Mouse (Mus musculus) liver, embryonic 12.5 days (tissue): ENCODE results near the gene 2010315B03Rik. TPM values are rescaled to one million over a fixed set of nuclear protein-coding genes. Genes with fewer than 3 reads are reported as not detected.

Source experiments
- ATAC-seq: fragments of 200-750 bp; cut with Nextera tagmentation; 2 replicates; pipeline ENCODE4 v1.8.0; 2017; ENCODE audit warnings: moderate number of reproducible peaks, mild to moderate bottlenecking, moderate library complexity
- H3K27ac ChIP-seq: fragments of 300-500 bp; sonication (generic); 2 replicates; pipeline ENCODE4 v1.5.1; 2016; ENCODE audit warnings: mild to moderate bottlenecking
- H3K27me3 ChIP-seq: fragments of 300-500 bp; sonication (generic); replicated peaks from 2 replicates; pipeline ENCODE4 v1.6.1; 2016; ENCODE audit warnings: mild to moderate bottlenecking, moderate library complexity
- H3K36me3 ChIP-seq: fragments of 300-500 bp; sonication (generic); 2 replicates; pipeline ENCODE4 v1.6.1; 2016; ENCODE audit warnings: mild to moderate bottlenecking, moderate library complexity
- H3K4me1 ChIP-seq: fragments of 300-500 bp; sonication (generic); 2 replicates; pipeline ENCODE4 v1.6.1; 2016
- H3K4me2 ChIP-seq: fragments of 300-500 bp; sonication (generic); 2 replicates; pipeline ENCODE4 v1.6.1; 2016; ENCODE audit warnings: mild to moderate bottlenecking, moderate library complexity
- H3K4me3 ChIP-seq: fragments of 300-500 bp; sonication (generic); 2 replicates; pipeline ENCODE4 v1.5.1; 2016; ENCODE audit warnings: mild to moderate bottlenecking, moderate library complexity
- H3K9ac ChIP-seq: fragments of 300-500 bp; sonication (generic); 2 replicates; pipeline ENCODE4 v1.6.1; 2016; ENCODE audit warnings: mild to moderate bottlenecking, moderate library complexity
- H3K9me3 ChIP-seq: fragments of 300-500 bp; sonication (generic); replicated peaks from 2 replicates; pipeline ENCODE4 v1.6.1; 2016; ENCODE audit warnings: mild to moderate bottlenecking, moderate library complexity
- WGBS: fragments of 180-500 bp; shearing (Covaris S2); methylation state at CpG from one replicate; pipeline ENCODE4 v1.1.7; 2016; ENCODE audit not compliant: insufficient replicate concordance; 5-methylcytosine and 5-hydroxymethylcytosine counted together
- polyA plus RNA-seq: library from polyadenylated mRNA; unstranded; fragments of >200 nt; fragmentation: Nextera tagmentation; extraction: Ambion mirVana; gene quantifications from 2 replicates; pipeline ENCODE4 v1.2.1, GENCODE M21; 2016

Gene 2010315B03Rik
- 3.8 and 4.1 TPM in 2 replicates for polyA plus RNA-seq

- peak within 1 kb of the TSS; percentile 72 for H3K4me3 ChIP-seq
- no peaks in the 10 kb centered on the region for H3K9me3 ChIP-seq
- H3K4me1 ChIP-seq: peaks cover 13% of the 10 kb centered on the region
- H3K27me3 ChIP-seq: no peaks in the 10 kb centered on the region
- H3K27ac ChIP-seq: peak within 1 kb of the TSS; percentile 84
- WGBS: 2% methylated on average over 21 of the region's 22 CpGs
- no peaks in the 10 kb centered on the region for H3K36me3 ChIP-seq
- ATAC-seq: peak; percentile 99
- H3K4me2 ChIP-seq: peak within 1 kb of the TSS; percentile 69
- peak within 1 kb of the TSS; percentile 76 for H3K9ac ChIP-seq
Observed at GRCm38 (mm10) chr9:124312171-124313142, at the start of gene 2010315B03Rik. 2010315B03Rik (minus strand) TSS chr9:124312696.

- peaks cover 13% of the 10 kb centered on the region for H3K4me1 ChIP-seq
- no peak for ATAC-seq
- H3K9me3 ChIP-seq: no peaks in the 10 kb centered on the region
- H3K9ac ChIP-seq: peak overlapping the region; percentile 76; the same call in 1 of the 2 replicates
- no peaks in the 10 kb centered on the region for H3K27me3 ChIP-seq
- H3K4me2 ChIP-seq: peak overlapping the region; percentile 69
- H3K27ac ChIP-seq: no peak overlapping the region
- H3K4me3 ChIP-seq: peak overlapping the region; percentile 72
- H3K36me3 ChIP-seq: no peaks in the 10 kb centered on the region
Observed at GRCm38 (mm10) chr9:124311502-124311901, 994 bp downstream of the 2010315B03Rik start.

GRCm38 (mm10) chr9:124288329-124288728 lies 24.2 kb downstream of the 2010315B03Rik start:
- Histone ChIP-seq H3K4me2 (no peak overlapping the region), H3K4me1 (no peaks in the 10 kb centered on the region), H3K27ac (no peak overlapping the region), H3K9me3 (0 out of 2 replicates have a peak, but pooled peaks cover under 1% of the 10 kb centered on the region), H3K4me3 (no peak overlapping the region), H3K9ac (no peak overlapping the region), H3K36me3 (peaks cover 8% of the 10 kb centered on the region), H3K27me3 (no peaks in the 10 kb centered on the region)
- ATAC-seq: no peak

GRCm38 (mm10) chr9:124281912-124282686 lies 30.4 kb downstream of the 2010315B03Rik start:
- Histone ChIP-seq H3K4me3 (peak overlapping the region; percentile 73), H3K4me2 (peak overlapping the region; percentile 73), H3K4me1 (peaks cover 24% of the 10 kb centered on the region), H3K27me3 (no peaks in the 10 kb centered on the region), H3K36me3 (peaks cover 15% of the 10 kb centered on the region), H3K27ac (peak overlapping the region; percentile 74), H3K9ac (peak overlapping the region; percentile 78), H3K9me3 (no peaks in the 10 kb centered on the region)
- peak; percentile 98 for ATAC-seq
- WGBS: 2% methylated on average over 22 of the region's 22 CpGs

GRCm38 (mm10) chr9:124281448-124281791 lies 31.1 kb downstream of the 2010315B03Rik start:
- H3K36me3 ChIP-seq: peaks cover 18% of the 10 kb centered on the region
- peak overlapping the region; percentile 73 for H3K4me2 ChIP-seq
- H3K9ac ChIP-seq: peak overlapping the region; percentile 78
- H3K4me3 ChIP-seq: peak overlapping the region; percentile 73
- H3K4me1 ChIP-seq: peaks cover 24% of the 10 kb centered on the region
- no peaks in the 10 kb centered on the region for H3K27me3 ChIP-seq
- no peak for ATAC-seq
- WGBS: 4% methylated on average over 1 of the region's 1 CpGs
- peak overlapping the region; percentile 74; the same call in 1 of the 2 replicates for H3K27ac ChIP-seq
- no peaks in the 10 kb centered on the region for H3K9me3 ChIP-seq

GRCm38 (mm10) chr9:124280576-124281447 lies 31.7 kb downstream of the 2010315B03Rik start:
- Histone ChIP-seq H3K9me3 (no peaks in the 10 kb centered on the region), H3K9ac (peak overlapping the region; percentile 78), H3K36me3 (peaks cover 18% of the 10 kb centered on the region), H3K4me2 (peak overlapping the region; percentile 73), H3K4me3 (peak overlapping the region; percentile 73), H3K27ac (no peak overlapping the region), H3K27me3 (no peaks in the 10 kb centered on the region), H3K4me1 (peaks cover 24% of the 10 kb centered on the region)
- 57% methylated on average over 2 of the region's 2 CpGs for WGBS
- no peak for ATAC-seq

GRCm38 (mm10) chr9:124279300-124279699 lies 33.2 kb downstream of the 2010315B03Rik start:
- no peak overlapping the region for H3K4me2 ChIP-seq
- no peak overlapping the region for H3K27ac ChIP-seq
- H3K4me1 ChIP-seq: peaks cover 24% of the 10 kb centered on the region
- WGBS: 23% methylated on average over 2 of the region's 2 CpGs
- ATAC-seq: no peak
- H3K27me3 ChIP-seq: no peaks in the 10 kb centered on the region
- H3K4me3 ChIP-seq: no peak overlapping the region
- H3K9me3 ChIP-seq: peaks cover 9% of the 10 kb centered on the region; the same call in 1 of the 2 replicates
- no peak overlapping the region for H3K9ac ChIP-seq
- H3K36me3 ChIP-seq: peaks cover 31% of the 10 kb centered on the region

- no peak overlapping the region for H3K9ac ChIP-seq
- H3K27ac ChIP-seq: no peak overlapping the region
- H3K27me3 ChIP-seq: no peaks in the 10 kb centered on the region
- H3K36me3 ChIP-seq: peaks cover 58% of the 10 kb centered on the region
- 48% methylated on average over 2 of the region's 2 CpGs for WGBS
- ATAC-seq: no peak
- H3K4me1 ChIP-seq: no peaks in the 10 kb centered on the region
- H3K4me2 ChIP-seq: no peak overlapping the region
- peaks cover 25% of the 10 kb centered on the region for H3K9me3 ChIP-seq
- no peak overlapping the region for H3K4me3 ChIP-seq
Observed at GRCm38 (mm10) chr9:124275064-124275463, 37.4 kb downstream of the 2010315B03Rik start.

- H3K36me3 ChIP-seq: peaks cover 66% of the 10 kb centered on the region
- peaks cover 39% of the 10 kb centered on the region for H3K9me3 ChIP-seq
- H3K27ac ChIP-seq: no peak overlapping the region
- H3K9ac ChIP-seq: no peak overlapping the region
- H3K27me3 ChIP-seq: no peaks in the 10 kb centered on the region
- no peak for ATAC-seq
- H3K4me2 ChIP-seq: no peak overlapping the region
- H3K4me1 ChIP-seq: no peaks in the 10 kb centered on the region
- no peak overlapping the region for H3K4me3 ChIP-seq
Observed at GRCm38 (mm10) chr9:124273172-124273571, 39.3 kb downstream of the 2010315B03Rik start.

- WGBS: 36% methylated on average over 2 of the region's 2 CpGs
- peaks cover 34% of the 10 kb centered on the region for H3K36me3 ChIP-seq
- no peak overlapping the region for H3K4me2 ChIP-seq
- H3K4me1 ChIP-seq: no peaks in the 10 kb centered on the region
- H3K27ac ChIP-seq: no peak overlapping the region
- no peaks in the 10 kb centered on the region for H3K27me3 ChIP-seq
- H3K4me3 ChIP-seq: no peak overlapping the region
- no peak overlapping the region for H3K9ac ChIP-seq
- ATAC-seq: no peak
- H3K9me3 ChIP-seq: peaks cover 23% of the 10 kb centered on the region
Observed at GRCm38 (mm10) chr9:124267929-124268328, 44.6 kb downstream of the 2010315B03Rik start.

- no peaks in the 10 kb centered on the region for H3K4me1 ChIP-seq
- no peaks in the 10 kb centered on the region for H3K27me3 ChIP-seq
- H3K4me3 ChIP-seq: no peak overlapping the region
- ATAC-seq: no peak
- no peak overlapping the region for H3K4me2 ChIP-seq
- H3K9me3 ChIP-seq: peaks cover 23% of the 10 kb centered on the region
- H3K27ac ChIP-seq: no peak overlapping the region
- no peak overlapping the region for H3K9ac ChIP-seq
- peaks cover 32% of the 10 kb centered on the region for H3K36me3 ChIP-seq
Observed at GRCm38 (mm10) chr9:124267493-124267892, 45.0 kb downstream of the 2010315B03Rik start.
